Mouse (Mus musculus): ENCODE measurements at regions not wholly inside any gene's neighbourhood (a gene's known extent, or its start where the extent isn't known, plus 50 kb on each side); places are given as distances from the start of the nearest gene placed in this dataset.

GRCm38 (mm10) chr14:16133410-16133809, 115.7 kb upstream of the Ngly1 start:
- TF ChIP-seq POLR2A (IDR thresholded peaks at IDR 0.05; ENCODE audit: borderline replicate concordance, control insufficient read depth, low read depth, low read length) (no peak), CTCF (IDR thresholded peaks at IDR 0.05; ENCODE audit: control insufficient read depth, insufficient read depth, low read length) (no peak)

Measured in bone marrow, adult 2 months (tissue).